Mouse (Mus musculus): ENCODE measurements around the gene Pusl1. TPM values are rescaled to one million over a fixed set of nuclear protein-coding genes. Genes with fewer than 3 reads are reported as not detected.
A peak's percentile ranks its signal among the peaks of the same experiment; 100 is the strongest.

The Pusl1 gene
- total and polyA plus RNA-seq, 3 experiments: 16.6 to 135 (median 27.9) TPM

GRCm38 (mm10) chr4:155883587-155883986 lies 8.0 kb downstream of the Pusl1 start:
- no peaks in the 10 kb centered on the region for H3K27me3 ChIP-seq (ENCODE audit: insufficient read depth, low read length)
- no peak overlapping the region for H3K4me3 ChIP-seq (ENCODE audit: low read depth, low read length)
- no peak for TF ChIP-seq TAL1 (conservative IDR thresholded peaks at IDR 0.05; ENCODE audit: low read depth, low read length)
- no peak for TF ChIP-seq POLR2AphosphoS5 (IDR thresholded peaks at IDR 0.05; ENCODE audit: insufficient replicate concordance, low read depth, low read length)
- TF ChIP-seq GATA2 (IDR thresholded peaks at IDR 0.05; ENCODE audit: borderline replicate concordance, low read depth, low read length): no peak
- TF ChIP-seq GATA1 (IDR thresholded peaks at IDR 0.05; ENCODE audit: borderline replicate concordance, low read length): no peak
- no peak for TF ChIP-seq CTCF (IDR thresholded peaks at IDR 0.05; ENCODE audit: low read depth, low read length)
- ATAC-seq (ENCODE audit: extremely low read depth, insufficient number of reproducible peaks, low FRiP score, poor library complexity, severe bottlenecking) (no peak), DNase-seq (ENCODE audit: low spot score) (no peak)
- H3K36me3 ChIP-seq (replicated peaks): peaks cover 74% of the 10 kb centered on the region
- H3K9me3 ChIP-seq (replicated peaks): no peaks in the 10 kb centered on the region
- peaks cover 9% of the 10 kb centered on the region; the same call in 1 of the 2 replicates for H3K4me1 ChIP-seq (ENCODE audit: insufficient read depth, low read depth, low read length)

- DNase-seq (ENCODE audit: low spot score) (no peak), ATAC-seq (ENCODE audit: extremely low read depth, insufficient number of reproducible peaks, low FRiP score, poor library complexity, severe bottlenecking) (no peak)
- TF ChIP-seq GATA1 (IDR thresholded peaks at IDR 0.05; ENCODE audit: borderline replicate concordance, low read length) (no peak), TAL1 (conservative IDR thresholded peaks at IDR 0.05; ENCODE audit: low read depth, low read length) (no peak), GATA2 (IDR thresholded peaks at IDR 0.05; ENCODE audit: borderline replicate concordance, low read depth, low read length) (no peak), POLR2AphosphoS5 (IDR thresholded peaks at IDR 0.05; ENCODE audit: insufficient replicate concordance, low read depth, low read length) (no peak), CTCF (IDR thresholded peaks at IDR 0.05; ENCODE audit: low read depth, low read length) (no peak)
- no peaks in the 10 kb centered on the region for H3K9me3 ChIP-seq (replicated peaks)
- no peaks in the 10 kb centered on the region for H3K27me3 ChIP-seq (ENCODE audit: insufficient read depth, low read length)
- H3K36me3 ChIP-seq (replicated peaks): peaks cover 68% of the 10 kb centered on the region
- H3K4me1 ChIP-seq (ENCODE audit: insufficient read depth, low read depth, low read length): peaks cover 33% of the 10 kb centered on the region
- H3K4me3 ChIP-seq (ENCODE audit: low read depth, low read length): no peak overlapping the region
Observed at GRCm38 (mm10) chr4:155871404-155871803, 20.2 kb downstream of the Pusl1 start.

- peak; percentile 100 for DNase-seq (ENCODE audit: low spot score)
- no peak for TF ChIP-seq GATA1 (IDR thresholded peaks at IDR 0.05; ENCODE audit: borderline replicate concordance, low read length)
- no peak for TF ChIP-seq CTCF (IDR thresholded peaks at IDR 0.05; ENCODE audit: low read depth, low read length)
- peak within 1 kb of the TSS; percentile 77 for H3K4me3 ChIP-seq (ENCODE audit: low read depth, low read length)
- peaks cover 68% of the 10 kb centered on the region for H3K36me3 ChIP-seq (replicated peaks)
- H3K4me1 ChIP-seq (ENCODE audit: insufficient read depth, low read depth, low read length): peaks cover 33% of the 10 kb centered on the region
- H3K27me3 ChIP-seq (ENCODE audit: insufficient read depth, low read length): no peaks in the 10 kb centered on the region
- H3K9me3 ChIP-seq (replicated peaks): no peaks in the 10 kb centered on the region
- ATAC-seq (ENCODE audit: extremely low read depth, insufficient number of reproducible peaks, low FRiP score, poor library complexity, severe bottlenecking): peak; percentile 100
Observed at GRCm38 (mm10) chr4:155869317-155870033, 22.1 kb downstream of the Pusl1 start, which contains the start of the genes Cptp and Ints11. Gene Cptp (minus strand): TSS chr4:155869440. Gene Ints11 (plus strand): TSS chr4:155869546.

- TF ChIP-seq GATA1 (IDR thresholded peaks at IDR 0.05; ENCODE audit: borderline replicate concordance, low read length) (no peak), CTCF (IDR thresholded peaks at IDR 0.05; ENCODE audit: low read depth, low read length) (no peak), GATA2 (IDR thresholded peaks at IDR 0.05; ENCODE audit: borderline replicate concordance, low read depth, low read length) (no peak), POLR2AphosphoS5 (IDR thresholded peaks at IDR 0.05; ENCODE audit: insufficient replicate concordance, low read depth, low read length) (no peak), TAL1 (conservative IDR thresholded peaks at IDR 0.05; ENCODE audit: low read depth, low read length) (no peak)
- Histone ChIP-seq H3K4me1 (ENCODE audit: insufficient read depth, low read depth, low read length) (peaks cover 33% of the 10 kb centered on the region), H3K9me3 (replicated peaks) (no peaks in the 10 kb centered on the region), H3K27me3 (ENCODE audit: insufficient read depth, low read length) (no peaks in the 10 kb centered on the region), H3K36me3 (replicated peaks) (peaks cover 68% of the 10 kb centered on the region), H3K4me3 (ENCODE audit: low read depth, low read length) (peak overlapping the region; percentile 77)
- peak; percentile 42 for DNase-seq (ENCODE audit: low spot score)
- ATAC-seq (ENCODE audit: extremely low read depth, insufficient number of reproducible peaks, low FRiP score, poor library complexity, severe bottlenecking): 0 out of 2 replicates have a peak, but pooled peaks have one; percentile 5
Observed at GRCm38 (mm10) chr4:155868614-155869298, 22.8 kb downstream of the Pusl1 start.

- TF ChIP-seq CTCF (IDR thresholded peaks at IDR 0.05; ENCODE audit: low read depth, low read length): no peak
- TF ChIP-seq GATA1 (IDR thresholded peaks at IDR 0.05; ENCODE audit: borderline replicate concordance, low read length): no peak
- TF ChIP-seq POLR2AphosphoS5 (IDR thresholded peaks at IDR 0.05; ENCODE audit: insufficient replicate concordance, low read depth, low read length): no peak
- TF ChIP-seq GATA2 (IDR thresholded peaks at IDR 0.05; ENCODE audit: borderline replicate concordance, low read depth, low read length): no peak
- TF ChIP-seq TAL1 (conservative IDR thresholded peaks at IDR 0.05; ENCODE audit: low read depth, low read length): no peak
- no peak within 1 kb of the TSS for H3K4me3 ChIP-seq (ENCODE audit: low read depth, low read length)
- no peak for DNase-seq (ENCODE audit: low spot score)
- peaks cover under 1% of the 10 kb centered on the region; the same call in 1 of the 2 replicates for H3K4me1 ChIP-seq (ENCODE audit: insufficient read depth, low read depth, low read length)
- ATAC-seq (ENCODE audit: extremely low read depth, insufficient number of reproducible peaks, low FRiP score, poor library complexity, severe bottlenecking): no peak
- H3K9me3 ChIP-seq (replicated peaks): no peaks in the 10 kb centered on the region
- H3K27me3 ChIP-seq (ENCODE audit: insufficient read depth, low read length): no peaks in the 10 kb centered on the region
- H3K36me3 ChIP-seq (replicated peaks): peaks cover 97% of the 10 kb centered on the region
Observed at GRCm38 (mm10) chr4:155863001-155863400, 28.6 kb downstream of the Pusl1 start, which contains the start of gene Tas1r3. Gene Tas1r3 (minus strand): TSS chr4:155863362.

- no peak for DNase-seq (ENCODE audit: low spot score)
- ATAC-seq (ENCODE audit: extremely low read depth, insufficient number of reproducible peaks, low FRiP score, poor library complexity, severe bottlenecking): no peak
- Histone ChIP-seq H3K9me3 (replicated peaks) (no peaks in the 10 kb centered on the region), H3K36me3 (replicated peaks) (peaks cover 99% of the 10 kb centered on the region), H3K4me1 (ENCODE audit: insufficient read depth, low read depth, low read length) (peaks cover 6% of the 10 kb centered on the region), H3K27me3 (ENCODE audit: insufficient read depth, low read length) (no peaks in the 10 kb centered on the region), H3K4me3 (ENCODE audit: low read depth, low read length) (no peak overlapping the region)
- TF ChIP-seq TAL1 (conservative IDR thresholded peaks at IDR 0.05; ENCODE audit: low read depth, low read length) (no peak), GATA1 (IDR thresholded peaks at IDR 0.05; ENCODE audit: borderline replicate concordance, low read length) (no peak), POLR2AphosphoS5 (IDR thresholded peaks at IDR 0.05; ENCODE audit: insufficient replicate concordance, low read depth, low read length) (no peak), CTCF (IDR thresholded peaks at IDR 0.05; ENCODE audit: low read depth, low read length) (no peak), GATA2 (IDR thresholded peaks at IDR 0.05; ENCODE audit: borderline replicate concordance, low read depth, low read length) (no peak)
Observed at GRCm38 (mm10) chr4:155861787-155862186, 29.8 kb downstream of the Pusl1 start.
